Mouse (Mus musculus) layer of hippocampus, postnatal 14 days (tissue): Measurements from ENCODE around the gene Zhx3. TPM values are rescaled to one million over a fixed set of nuclear protein-coding genes. Genes with fewer than 3 reads are reported as not detected.

Experiments
- DNase-seq, 2 experiments: peaks; one replicate each; pipeline ENCODE4 v3.0.0; 2021 to 2022; ENCODE audit warnings: low spot score in 2 of 2, mixed read lengths in 1 of 2
- total RNA-seq, 2 experiments: library from RNA; stranded (reverse); gene quantifications; 2 replicates each; pipeline ENCODE4 v1.2.3; 2021

Gene Zhx3
- total RNA-seq, 2 experiments from 2014 or later: 114 to 125 TPM

DNA sequence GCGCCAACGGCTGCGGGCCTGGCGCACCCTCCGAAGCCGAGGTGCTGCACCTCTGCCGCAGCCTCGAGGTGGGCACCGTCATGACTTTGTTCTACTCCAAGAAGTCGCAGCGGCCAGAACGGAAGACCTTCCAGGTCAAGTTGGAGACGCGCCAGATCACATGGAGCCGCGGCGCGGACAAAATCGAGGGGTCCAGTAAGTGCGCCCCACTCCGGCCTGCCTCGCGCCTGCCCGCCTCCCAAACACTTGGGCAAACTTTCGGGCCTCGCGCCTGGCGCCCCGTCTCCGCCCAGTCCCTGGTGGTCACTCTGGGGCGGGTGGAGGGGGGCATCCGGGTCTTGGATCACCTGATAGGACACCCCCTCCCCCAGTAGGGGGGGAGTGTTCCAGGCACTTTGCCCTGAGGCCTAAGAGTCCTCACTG is 140.9 kb downstream of the Zhx3 start:
- DNase-seq: peak; percentile 67 to 68

DNA sequence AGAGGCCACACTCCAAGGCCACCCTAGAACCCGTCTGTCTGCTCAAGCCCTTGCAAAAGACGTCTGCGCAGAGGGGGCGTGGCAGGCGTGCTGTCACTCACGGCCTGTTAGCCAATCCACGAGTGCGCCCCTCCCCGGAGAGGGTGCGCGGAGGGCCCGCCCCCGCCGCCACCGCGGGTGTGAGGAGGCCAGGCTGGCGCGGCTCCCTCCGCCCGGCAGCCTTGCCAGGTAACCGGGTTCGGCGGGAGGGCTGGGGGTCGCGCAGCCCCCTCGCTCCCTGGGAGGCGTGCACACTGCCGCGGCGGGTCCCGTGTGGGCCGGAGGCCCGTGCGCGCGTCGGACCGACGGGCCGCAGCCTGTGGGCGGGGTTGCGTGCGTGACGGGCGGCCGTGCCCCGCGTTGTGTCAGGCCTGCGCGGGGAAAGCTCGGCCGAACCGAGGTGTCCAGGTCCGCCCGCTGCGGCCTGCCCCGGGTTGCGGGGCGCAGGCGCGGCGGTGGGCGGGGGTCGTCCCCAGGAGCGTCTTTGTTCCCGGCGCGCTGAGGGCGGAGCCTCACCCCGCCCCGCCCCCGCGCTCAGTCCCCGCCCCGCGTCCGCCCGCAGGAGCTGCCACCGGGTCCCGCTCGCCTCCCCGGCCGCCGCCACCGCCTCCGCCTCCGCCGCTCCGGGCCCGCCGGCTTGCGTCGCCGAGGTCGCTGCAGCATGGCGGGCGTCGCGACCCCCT is 141.5 kb downstream of the Zhx3 start, which contains the start of gene Plcg1:
Gene Plcg1 (plus strand): TSS at position 184 of the 722 bp plus-strand sequence.
- DNase-seq: peak; percentile 91 to 95

DNA sequence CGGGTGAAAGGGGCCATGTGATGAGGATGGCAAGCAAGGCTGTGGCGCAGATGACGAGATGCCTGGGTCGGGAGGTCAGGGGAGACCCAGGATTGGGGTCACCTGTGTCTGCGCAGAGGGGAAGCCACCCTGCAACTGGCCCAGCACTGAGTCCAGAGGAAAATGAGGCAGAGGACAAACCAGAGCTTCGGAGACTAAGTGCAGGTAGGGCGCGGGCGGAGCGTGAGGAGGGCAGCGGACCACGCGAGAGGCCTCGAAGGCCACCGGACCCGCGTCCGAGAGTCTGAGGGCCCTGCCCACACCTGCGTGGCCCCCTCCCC is 142.0 kb downstream of the Zhx3 start:
- DNase-seq: no peak

DNA sequence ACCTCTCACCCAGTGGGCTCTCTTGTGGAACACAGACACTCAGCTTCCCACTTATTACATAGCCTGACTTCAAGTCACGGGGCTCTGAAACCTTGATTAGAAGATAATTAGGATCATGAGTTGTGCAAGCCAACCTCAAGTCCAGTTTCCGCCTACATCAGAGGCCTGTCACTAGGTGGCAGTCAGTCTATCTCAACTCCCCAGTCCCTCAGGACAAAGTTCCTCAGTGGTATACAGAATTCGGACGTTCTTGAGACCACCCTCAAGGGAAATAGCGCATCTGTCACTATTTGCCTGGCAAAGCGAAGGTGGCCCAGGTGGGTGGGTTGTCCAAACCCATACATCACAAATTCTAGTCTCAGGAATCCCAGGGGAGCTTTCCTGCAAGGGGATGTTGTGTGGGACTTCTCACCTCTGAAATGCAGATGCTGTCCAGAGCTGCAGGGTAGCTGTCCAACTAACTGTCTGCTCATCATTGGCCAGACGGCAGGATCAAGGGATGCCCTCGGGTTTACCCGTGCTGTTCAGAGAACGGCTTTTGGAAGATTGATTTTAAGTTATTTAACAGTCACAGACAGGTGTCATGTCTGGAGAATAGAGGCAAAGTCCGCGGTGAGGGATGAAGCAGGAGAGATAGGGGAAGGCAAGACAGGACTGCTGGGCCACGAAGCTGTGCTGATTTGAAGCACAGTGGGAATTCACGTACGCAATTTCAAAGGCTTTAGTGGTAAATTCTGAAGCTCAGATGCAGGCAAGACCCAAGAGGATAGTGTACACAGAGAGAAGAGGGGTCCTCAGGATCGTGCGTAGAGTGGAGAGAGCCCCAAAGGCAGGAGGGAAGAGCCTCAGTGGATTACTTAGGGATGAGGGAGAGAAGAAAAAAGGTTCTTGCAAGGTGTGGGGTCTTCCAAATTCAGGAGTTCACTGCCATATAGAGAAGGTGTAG is 142.7 kb downstream of the Zhx3 start:
- no peak for DNase-seq

DNA sequence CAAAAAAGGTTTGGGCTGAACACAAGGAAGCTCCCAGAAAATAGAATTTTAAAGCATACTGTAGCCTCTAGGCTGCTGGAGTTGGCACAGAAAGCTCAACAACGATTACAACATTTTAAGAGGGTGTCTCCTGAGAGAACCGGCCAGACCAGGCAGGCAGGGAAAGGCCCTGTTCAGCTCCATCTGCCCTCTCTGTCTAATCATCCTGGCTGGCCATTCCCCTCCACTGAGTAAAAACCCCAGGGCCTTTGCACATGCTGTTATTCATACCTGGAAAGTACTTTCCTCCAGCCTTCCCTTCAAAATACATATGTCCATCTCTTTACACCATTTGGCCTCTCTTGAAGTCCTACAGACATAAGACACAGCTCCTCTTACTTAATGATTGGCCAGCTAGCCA is 143.4 kb downstream of the Zhx3 start:
- DNase-seq: no peak

DNA sequence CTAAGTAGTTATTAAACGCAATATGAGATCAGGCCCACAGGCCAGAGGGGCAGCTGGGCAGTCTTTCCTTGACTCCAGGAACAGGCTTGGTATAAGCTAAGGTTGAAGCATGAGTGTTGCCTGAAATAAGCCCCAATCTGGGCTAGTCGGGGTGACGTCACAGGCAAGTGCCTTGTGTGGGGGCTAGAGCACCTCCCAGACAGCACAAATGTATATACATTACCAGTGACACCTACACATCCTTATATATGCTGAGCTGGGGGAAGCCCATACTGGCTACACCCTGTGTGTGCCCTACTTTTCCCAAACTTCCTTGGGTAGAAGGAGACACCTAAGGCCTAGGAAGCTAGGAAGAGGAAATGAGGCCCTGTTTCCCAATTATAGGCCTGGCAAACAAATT is 143.8 kb downstream of the Zhx3 start:
- no peak for DNase-seq

DNA sequence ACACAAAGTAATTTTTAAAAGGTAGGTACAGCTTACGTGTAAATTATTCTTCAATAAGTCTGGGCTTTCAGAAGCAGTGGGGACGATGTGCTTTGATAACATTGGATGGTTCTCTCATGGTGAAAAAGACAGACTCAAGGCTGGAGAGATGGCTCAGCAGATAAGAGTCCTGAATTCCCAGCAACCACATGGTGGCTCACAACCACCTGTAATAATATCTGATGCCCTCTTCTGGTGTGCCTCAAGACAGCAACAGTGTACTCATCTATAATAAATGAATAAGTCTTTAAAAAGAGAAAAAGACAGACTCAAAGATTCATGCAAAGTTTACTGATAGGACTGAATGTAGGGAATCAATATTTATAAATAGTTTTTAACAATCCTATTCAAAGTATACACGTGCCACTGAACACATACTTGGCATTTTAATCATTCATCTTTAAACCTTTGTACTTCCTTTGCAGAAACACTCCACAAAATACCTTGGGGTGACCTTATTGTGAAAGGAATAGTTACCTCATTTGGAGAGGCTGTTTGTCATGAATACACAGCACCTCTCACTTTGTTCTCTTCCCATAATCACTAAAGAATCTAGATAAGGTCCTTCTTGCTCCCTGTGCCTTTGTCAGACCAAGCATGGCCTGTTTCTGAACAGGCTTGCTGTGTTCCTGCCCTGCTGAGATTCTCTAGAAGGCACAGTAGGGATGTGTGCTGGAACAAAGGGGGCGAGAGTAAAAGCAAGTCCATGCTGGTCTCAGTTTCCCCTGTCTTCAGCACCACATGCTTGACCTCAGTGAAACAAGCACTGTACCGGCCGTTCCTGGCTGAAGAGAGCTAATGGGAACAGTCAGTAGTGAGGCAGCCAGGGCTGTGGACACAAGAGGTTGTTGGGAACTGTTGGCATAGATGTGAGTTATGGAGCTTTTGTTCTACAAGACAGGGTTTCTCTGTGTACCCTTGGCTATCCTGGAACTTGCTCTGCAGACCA is 146.6 kb downstream of the Zhx3 start:
- no peak for DNase-seq

DNA sequence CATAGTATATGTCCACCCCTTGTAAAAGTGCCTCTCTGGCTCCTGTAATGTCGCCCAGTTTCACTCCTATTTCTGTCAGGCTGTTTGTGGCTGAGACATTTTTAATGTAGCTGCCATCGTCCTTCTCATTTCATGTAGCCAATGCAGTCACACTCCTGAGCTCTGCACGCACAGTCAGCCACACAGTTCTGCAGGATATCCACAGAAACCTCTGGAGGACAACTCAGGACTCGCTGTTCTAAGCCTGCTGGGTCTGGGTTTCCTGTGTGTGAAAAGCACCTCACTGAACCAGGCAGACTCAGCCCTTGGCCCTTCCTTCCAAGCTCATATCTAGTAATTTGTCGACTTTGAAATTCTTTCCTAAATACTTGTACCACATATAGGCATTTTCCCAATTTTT is 148.3 kb downstream of the Zhx3 start:
- no peak for DNase-seq

DNA sequence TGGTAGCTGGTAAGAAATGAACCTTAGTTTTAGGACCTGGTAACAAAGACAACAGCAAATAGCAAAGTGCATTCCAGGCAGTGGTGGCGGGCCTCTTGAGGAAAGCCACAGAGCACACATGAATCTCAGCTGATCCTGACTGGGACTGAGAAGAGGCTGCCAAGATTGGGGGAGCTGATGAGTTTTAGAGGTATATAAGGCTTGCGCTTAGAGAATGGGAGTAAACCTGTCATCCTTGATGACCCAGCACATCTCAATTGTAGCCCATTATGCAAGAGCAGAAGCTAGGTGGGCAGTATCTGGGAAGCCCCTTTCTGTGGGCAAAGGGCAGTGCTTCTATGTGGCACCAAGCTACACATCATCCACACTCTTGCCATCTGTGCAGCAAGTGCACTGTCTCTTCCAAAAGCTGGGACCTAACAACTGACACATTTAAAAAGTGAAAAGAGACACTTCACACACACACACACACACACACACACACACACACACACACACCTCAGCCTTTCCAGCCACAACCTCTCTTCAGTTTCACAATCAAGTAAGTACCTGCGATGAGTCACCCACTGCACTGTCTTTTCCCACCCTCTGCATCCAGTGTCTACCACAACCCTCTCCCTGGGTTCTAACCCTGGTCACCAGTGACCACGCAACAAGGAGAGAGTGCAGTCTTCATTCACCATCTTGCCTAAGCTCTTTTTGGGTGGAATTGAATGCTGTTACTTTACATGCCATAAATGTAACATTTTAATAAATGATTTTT is 149.0 kb downstream of the Zhx3 start:
- no peak for DNase-seq

DNA sequence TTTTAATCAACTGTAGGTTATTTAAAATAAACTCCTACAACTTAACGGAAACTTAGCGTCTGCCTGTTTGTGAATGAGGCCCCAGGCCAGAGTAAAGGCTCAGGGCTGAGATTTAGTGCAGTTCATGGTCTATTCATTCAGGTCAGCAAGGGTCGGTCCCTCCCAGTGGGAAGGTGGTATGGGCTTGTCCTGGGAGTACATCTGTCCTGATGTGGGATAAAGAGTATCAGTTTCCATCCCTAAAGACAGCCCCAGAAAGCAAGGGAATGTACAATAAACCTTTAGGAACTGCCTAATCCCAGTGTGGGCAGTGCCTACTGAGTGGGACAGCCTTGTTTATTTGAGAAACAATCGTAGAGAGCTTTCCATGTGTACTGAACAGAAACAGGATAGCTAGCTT is 150.1 kb downstream of the Zhx3 start:
- DNase-seq: no peak

DNA sequence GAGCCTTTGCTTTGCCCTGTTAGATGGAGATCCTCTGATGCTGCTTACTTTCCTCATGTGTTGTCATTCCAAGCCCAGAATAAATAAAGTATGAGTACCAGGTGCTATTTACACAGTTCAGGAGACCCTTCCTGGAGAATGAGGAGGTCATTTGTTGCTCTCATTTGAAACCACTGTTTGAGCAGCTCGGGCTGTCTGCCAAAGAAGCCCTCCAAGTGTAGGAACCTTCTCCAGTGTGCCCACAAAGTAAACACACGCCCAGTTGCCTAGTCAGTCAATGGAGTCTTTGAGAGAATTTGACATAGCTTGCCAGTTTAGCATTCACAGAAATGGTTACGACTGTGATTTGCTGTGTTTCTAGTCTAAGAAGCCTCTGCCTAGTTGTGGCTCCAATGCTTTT is 154.0 kb downstream of the Zhx3 start:
- DNase-seq: no peak

DNA sequence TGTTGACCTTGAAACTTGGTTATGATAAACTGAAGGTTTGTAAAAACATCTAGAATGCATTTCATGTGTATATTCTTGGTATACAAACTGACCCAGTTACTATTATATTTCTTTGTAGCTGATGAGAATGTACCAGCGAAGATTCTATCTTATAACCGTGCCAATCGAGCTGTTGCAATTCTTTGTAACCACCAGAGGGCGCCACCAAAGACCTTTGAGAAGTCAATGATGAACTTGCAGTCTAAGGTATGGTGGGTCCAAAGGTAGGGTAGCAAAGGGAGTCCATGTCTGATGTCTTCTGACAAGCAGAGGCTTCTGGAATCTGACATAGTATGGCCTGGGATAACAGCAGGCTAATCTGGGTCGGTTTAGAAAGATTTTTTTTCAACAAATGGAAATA is 155.5 kb downstream of the Zhx3 start:
- DNase-seq: no peak

DNA sequence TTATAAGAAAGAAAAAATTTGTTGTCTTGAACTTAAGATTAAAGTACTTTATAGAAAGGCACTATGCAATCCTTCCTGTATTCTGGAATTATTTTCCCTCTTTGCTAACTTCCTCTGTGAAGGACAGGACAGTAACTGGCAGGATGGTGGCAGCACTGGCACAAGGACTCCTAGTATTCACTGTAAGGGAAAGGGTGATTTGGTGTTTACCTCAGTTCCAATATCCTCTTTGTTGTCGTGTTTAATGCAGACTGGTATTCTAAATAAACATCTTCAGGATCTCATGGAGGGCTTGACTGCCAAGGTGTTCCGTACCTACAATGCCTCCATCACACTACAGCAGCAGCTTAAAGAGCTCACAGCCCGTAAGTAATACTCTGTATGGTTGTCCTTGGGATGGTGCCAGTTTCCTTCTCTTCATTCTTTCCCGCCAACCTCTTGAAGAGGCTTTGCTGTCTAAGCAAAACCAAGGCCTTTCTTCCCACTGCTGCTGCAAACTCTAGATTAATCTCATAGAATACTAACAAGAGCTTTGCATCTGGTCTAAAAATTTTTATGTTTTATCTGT is 157.3 kb downstream of the Zhx3 start:
- no peak for DNase-seq

DNA sequence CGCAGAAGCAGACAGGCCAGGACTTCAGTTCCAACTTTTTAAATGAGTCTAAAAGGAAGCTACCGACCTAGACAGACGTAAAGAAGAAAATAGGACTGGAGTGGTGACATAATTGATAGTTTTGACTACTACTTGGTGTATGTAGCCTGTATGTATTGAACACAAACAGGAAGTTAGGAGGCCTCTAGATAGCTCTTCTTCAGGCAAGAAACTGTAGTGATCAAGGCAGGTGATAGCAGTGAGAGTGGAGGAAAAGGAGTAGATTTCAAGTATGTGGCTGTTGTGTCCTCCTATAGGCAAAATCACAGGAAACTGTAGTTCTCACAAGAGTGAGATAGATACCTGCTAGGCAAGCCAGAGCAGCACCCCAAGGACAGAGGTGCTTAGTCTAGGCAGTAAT is 165.1 kb downstream of the Zhx3 start:
- no peak for DNase-seq

DNA sequence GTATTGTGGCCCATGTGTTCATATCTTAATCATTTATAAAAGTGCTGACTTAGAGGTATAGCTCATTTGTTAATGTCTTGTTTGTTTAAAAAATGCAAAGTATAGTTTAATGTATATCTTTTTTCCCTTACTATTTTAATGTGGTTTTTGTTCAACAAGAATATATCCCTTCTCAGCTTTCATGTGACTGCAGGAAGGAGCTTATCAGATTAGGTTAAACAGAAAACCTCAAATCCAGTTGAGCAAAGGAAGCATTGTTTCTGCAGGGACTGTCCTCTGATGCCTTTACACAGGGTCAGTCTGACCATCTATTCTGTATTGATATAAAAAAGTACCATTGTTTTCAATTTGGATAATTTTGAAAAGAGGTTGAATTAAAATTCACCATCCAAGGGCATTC is 170.0 kb downstream of the Zhx3 start:
- DNase-seq: no peak

DNA sequence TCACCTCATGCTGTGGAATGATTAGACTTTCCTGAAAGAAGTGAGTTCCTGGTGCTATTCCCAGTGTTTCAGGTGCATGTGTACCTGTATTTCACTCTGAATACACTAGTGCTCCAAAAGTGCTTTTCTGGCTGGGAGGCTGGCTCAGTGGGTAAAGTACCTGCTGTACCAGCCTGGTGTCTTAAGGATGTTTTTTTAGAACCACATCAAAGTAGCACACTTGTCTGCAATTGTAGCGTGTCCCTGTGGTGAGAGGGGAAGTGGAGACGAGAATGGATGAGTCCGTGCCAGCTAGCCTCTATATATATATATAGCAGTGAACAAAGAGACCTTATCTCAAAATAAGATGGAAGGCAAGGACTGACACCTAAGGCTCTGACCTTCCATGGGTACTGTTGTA is 171.2 kb downstream of the Zhx3 start:
- DNase-seq: no peak

DNA sequence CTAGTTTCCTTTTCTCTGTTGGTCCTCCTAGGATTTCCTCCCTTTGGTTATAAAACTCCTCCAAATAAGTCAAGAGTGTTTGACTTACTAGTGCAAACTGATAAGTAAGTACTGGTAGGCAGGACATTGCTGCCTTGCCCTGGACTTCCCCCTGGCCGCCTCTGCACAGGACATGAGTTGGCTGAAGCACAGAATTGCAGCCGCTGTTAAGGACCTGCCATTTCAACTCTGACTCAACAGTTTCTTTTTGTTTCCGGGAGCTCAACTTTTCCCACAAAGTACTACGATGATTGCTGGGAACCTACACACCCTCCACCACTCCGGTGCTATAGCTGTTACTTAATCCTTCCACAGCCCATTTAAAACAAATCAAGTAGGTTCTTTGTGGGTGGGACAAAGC is 172.5 kb downstream of the Zhx3 start:
- no peak for DNase-seq
